Mouse (Mus musculus) macrophage (primary cell): ENCODE measurements around the gene Cep95. TPM values are rescaled to one million over a fixed set of nuclear protein-coding genes. Genes with fewer than 3 reads are reported as not detected.

Experiments
- H3K27ac ChIP-seq: fragments of 350-480 bp; formaldehyde crosslinking; 2 replicates; pipeline ENCODE4 v1.9.0; 2021
- H3K36me3 ChIP-seq: fragments of 350-480 bp; formaldehyde crosslinking; 2 replicates; pipeline ENCODE4 v1.9.0; 2021; ENCODE audit errors: inconsistent target
- H3K4me3 ChIP-seq: fragments of 350-480 bp; formaldehyde crosslinking; 2 replicates; pipeline ENCODE4 v1.9.0; 2021; ENCODE audit errors: inconsistent target
- H3K79me2 ChIP-seq: fragments of 350-480 bp; formaldehyde crosslinking; 2 replicates; pipeline ENCODE4 v1.9.0; 2021; ENCODE audit errors: inconsistent target
- WGBS: methylation state at CpG from one replicate; pipeline ENCODE4 v1.1.7; 2026; ENCODE audit warnings: inconsistent platforms; ENCODE audit not compliant: missing documents; 5-methylcytosine and 5-hydroxymethylcytosine counted together
- polyA plus RNA-seq: library from polyadenylated mRNA; stranded (reverse); fragments of 250-400 nt; gene quantifications from 3 replicates; pipeline ENCODE4 v1.2.4, GENCODE M21; 2018; ENCODE audit warnings: inconsistent platforms

The Cep95 gene
- polyA plus RNA-seq, 1 experiment from 2014 or later, result 17.1 TPM

- Histone ChIP-seq H3K4me3 (no peak overlapping the region), H3K27ac (no peak overlapping the region), H3K36me3 (peaks cover 32% of the 10 kb centered on the region; the same call in 1 of the 2 replicates), H3K79me2 (no peaks in the 10 kb centered on the region)
- WGBS, result 93% methylated on average over 7 of the region's 7 CpGs
Measured at GRCm38 (mm10) chr11:106828079-106828478, 39.0 kb downstream of the Cep95 start.

GRCm38 (mm10) chr11:106842002-106842401, 53.0 kb downstream of the Cep95 start:
- H3K36me3 ChIP-seq, result peaks cover 30% of the 10 kb centered on the region; the same call in 1 of the 2 replicates
- H3K79me2 ChIP-seq, result no peaks in the 10 kb centered on the region
- H3K27ac ChIP-seq, result no peak overlapping the region
- WGBS, result 97% methylated on average over 3 of the region's 3 CpGs
- no peak overlapping the region for H3K4me3 ChIP-seq

- no peak overlapping the region for H3K27ac ChIP-seq
- WGBS, result 63% methylated on average over 2 of the region's 2 CpGs
- no peak overlapping the region for H3K4me3 ChIP-seq
- peaks cover 33% of the 10 kb centered on the region for H3K36me3 ChIP-seq
- no peaks in the 10 kb centered on the region for H3K79me2 ChIP-seq
Measured at GRCm38 (mm10) chr11:106851438-106851837, 62.4 kb downstream of the Cep95 start.

Other genes with a start within 250 kb of the Cep95 start
- 25.1 to 36.4 TPM (median 27.4 TPM) in 3 replicates for gene Tex2, start 175.8 kb upstream of the Cep95 start, polyA plus RNA-seq
- 0.71 to 1.5 TPM (median 0.98 TPM) in 3 replicates for gene Pecam1, start 38.6 kb upstream of the Cep95 start, polyA plus RNA-seq
- 97.9 to 163 TPM (median 103 TPM) in 3 replicates for gene Milr1, start 38.0 kb upstream of the Cep95 start, polyA plus RNA-seq
- 1.2 to 4.5 TPM (median 1.9 TPM) in 3 replicates for gene Polg2, start 9.7 kb upstream of the Cep95 start, polyA plus RNA-seq
- gene Ddx5, start 67 bp upstream of the Cep95 start, polyA plus RNA-seq, result 399 to 726 TPM (median 627 TPM) in 3 replicates
- gene Smurf2, start 131.5 kb downstream of the Cep95 start, polyA plus RNA-seq, result 13.7 to 17.8 TPM (median 15.9 TPM) in 3 replicates
- 36.6 to 71.0 TPM (median 57.2 TPM) in 3 replicates for gene Kpna2, start 210.3 kb downstream of the Cep95 start, polyA plus RNA-seq
- gene 1810010H24Rik, start 236.4 kb downstream of the Cep95 start, polyA plus RNA-seq, result 0.27 to 0.42 TPM (median 0.29 TPM) in 3 replicates